Mouse (Mus musculus) spleen, adult 2 months (tissue): ENCODE results near the gene Tgm7.

Experiments used
- CTCF ChIP-seq: fragments of 200-500 bp; IDR thresholded peaks from 2 replicates; pipeline ENCODE4 v1.5.1; 2011; ENCODE audit warnings: mild to moderate bottlenecking, inconsistent platforms; ENCODE audit not compliant: insufficient read depth, insufficient read length, insufficient replicate concordance; ENCODE audit errors: extremely low read depth
- POLR2A ChIP-seq: fragments of 200-500 bp; IDR thresholded peaks from 2 replicates; pipeline ENCODE4 v1.6.1; 2011; ENCODE audit warnings: low read depth, low read length, inconsistent platforms

DNA sequence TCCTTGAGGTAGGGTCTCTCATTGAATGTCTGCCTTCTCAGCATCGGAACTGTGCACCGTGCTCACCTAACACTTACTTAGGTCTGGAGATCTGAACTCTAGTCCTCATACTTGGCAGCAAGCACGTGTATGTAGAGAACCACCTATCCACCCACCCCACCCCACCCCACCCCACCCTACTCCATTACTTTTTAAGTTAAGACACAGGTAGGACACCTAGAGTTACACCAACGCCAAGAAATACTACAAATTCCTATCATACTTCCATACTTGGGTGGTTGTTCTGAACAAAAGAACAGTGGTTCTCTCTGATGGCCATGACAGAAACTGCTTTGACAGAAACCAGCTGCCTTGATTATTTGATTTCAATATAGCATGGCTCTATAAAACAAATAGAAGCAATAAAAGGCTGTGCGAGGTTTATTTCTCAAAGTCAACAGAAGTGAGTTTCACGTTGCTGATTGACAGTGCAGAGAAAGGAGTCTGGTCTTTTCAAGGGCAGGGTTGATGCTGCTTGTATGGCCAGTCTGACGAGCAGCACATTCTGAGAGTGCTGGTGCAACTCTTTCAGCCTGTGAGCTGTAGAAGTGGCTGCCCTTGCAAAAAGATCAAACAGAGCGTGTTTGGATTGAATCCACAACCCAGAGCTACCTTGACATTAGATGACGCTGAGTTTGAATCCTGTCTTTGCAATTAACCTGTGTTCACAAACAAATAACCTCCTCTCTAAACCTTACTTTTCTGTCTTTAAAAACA, 19.4 kb upstream of the Tgm7 start:
- TF ChIP-seq CTCF (no peak), POLR2A (no peak)
